Mouse (Mus musculus) C2C12 (cell line): Measurements from ENCODE around the gene Mprip.

Experiments
- CTCF ChIP-seq: IDR thresholded peaks from one replicate; pipeline ENCODE4 v1.5.1; 2011; ENCODE audit not compliant: control insufficient read depth, insufficient read depth, insufficient read length
- FOSL1 ChIP-seq: IDR thresholded peaks from one replicate; pipeline ENCODE4 v1.8.0; 2011; ENCODE audit warnings: mild to moderate bottlenecking, low read length; ENCODE audit not compliant: poor library complexity, insufficient read depth, severe bottlenecking
- MYOD1 ChIP-seq: IDR thresholded peaks from one replicate; pipeline ENCODE4 v1.6.1; 2011; ENCODE audit warnings: low read depth; ENCODE audit not compliant: control insufficient read depth, insufficient read length
- USF1 ChIP-seq: IDR thresholded peaks from one replicate; pipeline ENCODE4 v1.6.1; 2011; ENCODE audit warnings: low read depth, mild to moderate bottlenecking, control low read depth, moderate library complexity

DNA sequence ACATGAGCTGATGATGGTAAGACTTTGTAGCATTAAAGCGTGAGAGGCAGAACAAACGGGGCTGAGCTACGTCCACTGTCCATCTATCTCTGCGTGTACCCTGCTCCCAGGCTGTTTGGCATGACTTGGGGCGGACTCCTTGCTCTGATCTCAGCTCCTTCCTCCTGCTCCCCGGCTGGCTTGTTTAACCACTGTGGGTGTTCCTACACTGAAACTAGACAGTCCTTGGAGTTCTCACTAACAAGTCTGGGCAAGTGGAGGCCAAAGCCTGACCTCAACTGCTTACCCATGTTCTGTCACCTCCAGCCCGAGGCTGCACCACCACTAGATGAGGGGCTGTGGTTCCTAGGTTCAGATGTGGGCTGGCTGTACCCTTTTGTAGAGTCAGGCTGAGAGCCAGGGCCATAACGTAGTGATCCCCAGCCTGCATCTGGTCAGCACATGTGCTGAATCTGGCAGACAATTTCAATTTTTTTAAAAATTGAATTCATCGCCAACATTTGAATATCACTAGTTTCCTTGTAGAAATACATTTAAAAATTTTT lies 25.8 kb upstream of the Mprip start:
- TF ChIP-seq CTCF (no peak), MYOD1 (no peak), FOSL1 (no peak), USF1 (no peak)
